Mouse (Mus musculus) heart, adult 2 months (tissue): Measurements from ENCODE around the gene Zdhhc17. TPM values are rescaled to one million over a fixed set of nuclear protein-coding genes. Genes with fewer than 3 reads are reported as not detected.

Experiments
- DNase-seq, 2 experiments: peaks; one replicate each; pipeline ENCODE4 v3.0.0; 2021
- H3K27ac ChIP-seq: fragments of 200-600 bp; 2 replicates; pipeline ENCODE4 v1.8.1; 2022
- H3K27me3 ChIP-seq: fragments of 200-500 bp; 2 replicates; pipeline ENCODE4 v1.6.1; 2012; ENCODE audit warnings: mild to moderate bottlenecking, low read length, inconsistent platforms, mixed read lengths; ENCODE audit not compliant: control insufficient read depth, insufficient read depth
- H3K36me3 ChIP-seq: fragments of 200-500 bp; 2 replicates; pipeline ENCODE4 v1.6.1; 2012; ENCODE audit warnings: low read length, inconsistent platforms; ENCODE audit not compliant: control insufficient read depth, insufficient read depth
- H3K4me1 ChIP-seq: fragments of 200-500 bp; 2 replicates; pipeline ENCODE4 v1.6.1; 2011; ENCODE audit warnings: low read length; ENCODE audit not compliant: control insufficient read depth, insufficient read depth
- H3K4me3 ChIP-seq: fragments of 200-600 bp; 2 replicates; pipeline ENCODE4 v1.8.1; 2022
- H3K79me2 ChIP-seq: fragments of 200-500 bp; replicated peaks from 2 replicates; pipeline ENCODE4 v1.6.1; 2012; ENCODE audit warnings: mild to moderate bottlenecking, inconsistent platforms, low read length, moderate library complexity, mixed read lengths; ENCODE audit not compliant: control insufficient read depth, insufficient read depth
- H3K9ac ChIP-seq: fragments of 200-500 bp; 2 replicates; pipeline ENCODE4 v1.6.1; 2012; ENCODE audit warnings: low read depth, mild to moderate bottlenecking, control low read depth, inconsistent platforms, low read length, mixed read lengths
- CTCF ChIP-seq: fragments of 200-600 bp; IDR thresholded peaks from 2 replicates; pipeline ENCODE4 v1.8.1; 2022; ENCODE audit warnings: antibody characterized with exemption, mild to moderate bottlenecking, moderate library complexity
- EP300 ChIP-seq: fragments of 200-500 bp; IDR thresholded peaks from 2 replicates; pipeline ENCODE4 v1.6.1; 2011; ENCODE audit warnings: low read depth, low read length, control low read depth; ENCODE audit not compliant: insufficient read depth
- POLR2A ChIP-seq: fragments of 200-500 bp; IDR thresholded peaks from 2 replicates; pipeline ENCODE4 v1.6.1; 2011; ENCODE audit warnings: mild to moderate bottlenecking, low read depth, low read length, control low read depth; ENCODE audit not compliant: insufficient read depth
- WGBS: fragments of 180-500 bp; shearing (Covaris S2); methylation state at CpG from one replicate; pipeline ENCODE4 v1.1.7; 2018; 5-methylcytosine and 5-hydroxymethylcytosine counted together
- intact Hi-C: fragments of 180-260 bp; cut with DNase I; formaldehyde crosslinking; loops from one replicate; pipeline ENCODE4 v1.15.1; 2025
- polyA plus RNA-seq: library from polyadenylated mRNA; depleted of rRNA; stranded (reverse); fragments of >200 nt; gene quantifications from 2 replicates; pipeline ENCODE4 v1.2.3, GENCODE M21; 2012
- total RNA-seq, 2 experiments: library from RNA; stranded (reverse); gene quantifications; 2 replicates each; pipeline ENCODE4 v1.2.3; 2021

Gene Zdhhc17
- total and polyA plus RNA-seq, 3 experiments: 19.0 to 27.6 (median 20.5) TPM

- Histone ChIP-seq H3K9ac (no peak overlapping the region), H3K79me2 (no peaks in the 10 kb centered on the region), H3K4me3 (no peak overlapping the region), H3K4me1 (peaks cover 3% of the 10 kb centered on the region; the same call in 1 of the 2 replicates), H3K36me3 (no peaks in the 10 kb centered on the region), H3K27ac (no peak overlapping the region), H3K27me3 (no peaks in the 10 kb centered on the region)
- DNase-seq: no peak
- intact Hi-C loops: no loop called here
- TF ChIP-seq CTCF: no peak
- no peak for TF ChIP-seq EP300
- no peak for TF ChIP-seq POLR2A
- WGBS: 52% methylated on average over 11 of the region's 11 CpGs
Observed at GRCm38 (mm10) chr10:110935081-110935480, 74.9 kb downstream of the Zdhhc17 start.

- H3K27ac ChIP-seq: no peak overlapping the region
- 68% methylated on average over 5 of the region's 5 CpGs for WGBS
- H3K4me3 ChIP-seq: no peak overlapping the region
- H3K36me3 ChIP-seq: no peaks in the 10 kb centered on the region
- no peak overlapping the region for H3K9ac ChIP-seq
- no peak for DNase-seq
- intact Hi-C loops: no loop called here
- no peaks in the 10 kb centered on the region for H3K79me2 ChIP-seq
- H3K27me3 ChIP-seq: no peaks in the 10 kb centered on the region
- peaks cover 3% of the 10 kb centered on the region; the same call in 1 of the 2 replicates for H3K4me1 ChIP-seq
- TF ChIP-seq POLR2A (no peak), EP300 (no peak), CTCF (no peak)
Observed at GRCm38 (mm10) chr10:110933584-110933983, 76.4 kb downstream of the Zdhhc17 start.

GRCm38 (mm10) chr10:110931913-110932560, 77.9 kb downstream of the Zdhhc17 start:
- no peaks in the 10 kb centered on the region for H3K36me3 ChIP-seq
- TF ChIP-seq EP300 (no peak), CTCF (no peak), POLR2A (no peak)
- H3K27ac ChIP-seq: peak overlapping the region; percentile 26; the same call in 1 of the 2 replicates
- H3K79me2 ChIP-seq: no peaks in the 10 kb centered on the region
- intact Hi-C loops: no loop called here
- 53% methylated on average over 20 of the region's 20 CpGs for WGBS
- peak overlapping the region; percentile 0; the same call in 1 of the 2 replicates for H3K4me3 ChIP-seq
- peaks cover 4% of the 10 kb centered on the region for H3K4me1 ChIP-seq
- H3K27me3 ChIP-seq: no peaks in the 10 kb centered on the region
- no peak overlapping the region; the same call in 1 of the 2 replicates for H3K9ac ChIP-seq
- peak in 1 of 2 experiments; percentile 55 for DNase-seq

- Histone ChIP-seq H3K27me3 (no peaks in the 10 kb centered on the region), H3K79me2 (no peaks in the 10 kb centered on the region), H3K4me1 (peaks cover 5% of the 10 kb centered on the region), H3K27ac (peak overlapping the region; percentile 26; the same call in 1 of the 2 replicates), H3K36me3 (no peaks in the 10 kb centered on the region), H3K4me3 (peak overlapping the region; percentile 0; the same call in 1 of the 2 replicates), H3K9ac (no peak overlapping the region; the same call in 1 of the 2 replicates)
- WGBS: 63% methylated on average over 13 of the region's 13 CpGs
- TF ChIP-seq CTCF (no peak), POLR2A (no peak), EP300 (no peak)
- intact Hi-C loops: no loop called here
- DNase-seq: no peak
Observed at GRCm38 (mm10) chr10:110931161-110931912, 78.6 kb downstream of the Zdhhc17 start.

- intact Hi-C loops: no loop called here
- no peak overlapping the region for H3K4me3 ChIP-seq
- no peak for DNase-seq
- H3K9ac ChIP-seq: no peak overlapping the region
- TF ChIP-seq EP300 (no peak), CTCF (no peak), POLR2A (no peak)
- no peak overlapping the region for H3K27ac ChIP-seq
- H3K4me1 ChIP-seq: peaks cover 6% of the 10 kb centered on the region
- no peaks in the 10 kb centered on the region for H3K27me3 ChIP-seq
- WGBS: 38% methylated on average over 4 of the region's 4 CpGs
- no peaks in the 10 kb centered on the region; the same call in 1 of the 2 replicates for H3K79me2 ChIP-seq
- no peaks in the 10 kb centered on the region for H3K36me3 ChIP-seq
Observed at GRCm38 (mm10) chr10:110929756-110930155, 80.2 kb downstream of the Zdhhc17 start.

- intact Hi-C loops: no loop called here
- Histone ChIP-seq H3K4me3 (no peak overlapping the region), H3K79me2 (no peaks in the 10 kb centered on the region; the same call in 1 of the 2 replicates), H3K27me3 (no peaks in the 10 kb centered on the region), H3K27ac (peak overlapping the region; percentile 29; the same call in 1 of the 2 replicates), H3K36me3 (no peaks in the 10 kb centered on the region), H3K4me1 (peaks cover 7% of the 10 kb centered on the region), H3K9ac (no peak overlapping the region)
- peak; percentile 41 to 56 for DNase-seq
- 33% methylated on average over 11 of the region's 11 CpGs for WGBS
- TF ChIP-seq POLR2A (no peak), CTCF (peak; percentile 45)
Observed at GRCm38 (mm10) chr10:110927491-110927890, 82.4 kb downstream of the Zdhhc17 start.
